Mouse (Mus musculus): Measurements from ENCODE around the gene Sult2a8. TPM values are rescaled to one million over a fixed set of nuclear protein-coding genes. Genes with fewer than 3 reads are reported as not detected.
"Not testable (repeated sequence)": the region's sequence is repeated elsewhere in the genome, so short reads cannot be mapped to it uniquely, and the experiment has no call there.

Gene Sult2a8
- total RNA-seq (2015) (not detected in 2 replicates), total RNA-seq (2017) (not detected in 2 replicates)

DNA sequence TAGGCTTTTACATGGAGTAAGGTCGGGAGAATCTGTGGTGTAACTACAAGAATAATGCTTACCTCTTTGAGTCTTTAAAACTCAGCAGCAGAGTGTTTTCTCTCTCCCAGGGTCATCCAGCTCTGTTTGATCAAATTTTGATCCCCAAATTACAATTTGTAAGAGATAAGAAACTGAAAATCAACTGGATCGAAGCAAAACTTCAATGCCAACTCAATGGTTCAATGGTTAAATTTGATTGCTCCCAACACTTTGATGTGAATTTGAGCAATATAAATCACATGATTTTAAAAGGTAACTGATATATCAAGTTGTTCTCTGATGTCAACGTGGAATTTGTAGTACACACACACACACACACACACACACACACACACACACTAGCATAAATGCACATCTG is at the start of gene Sult2a8:
TSS of gene Sult2a8 (minus strand) at position 236 of the 400 bp plus-strand sequence.
- ATAC-seq (ENCODE audit: poor library complexity, severe bottlenecking): no peak

DNA sequence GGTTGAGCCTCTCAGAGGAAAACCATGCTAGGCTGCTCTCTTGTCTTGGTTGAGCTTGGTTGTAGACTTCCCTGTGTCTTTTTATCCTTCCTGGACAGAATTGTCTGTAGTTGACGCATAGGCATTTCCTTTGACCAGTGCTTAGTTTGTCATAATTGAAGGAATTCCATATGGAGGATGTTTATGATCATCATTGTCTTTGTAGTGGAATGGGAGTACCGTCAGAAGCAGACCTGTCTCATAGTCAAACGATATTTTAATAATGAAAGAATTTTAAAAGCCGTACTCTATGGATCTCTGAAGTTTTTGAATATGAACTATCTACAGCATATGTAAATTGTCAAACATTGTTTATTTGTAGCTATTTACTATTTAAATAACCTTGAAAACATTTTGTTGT is 47.6 kb upstream of the Sult2a8 start, which contains the start of gene Sult2a7:
TSS of gene Sult2a7 (minus strand) at position 101 of the 400 bp plus-strand sequence.
- no peak for ATAC-seq (ENCODE audit: poor library complexity, severe bottlenecking)

DNA sequence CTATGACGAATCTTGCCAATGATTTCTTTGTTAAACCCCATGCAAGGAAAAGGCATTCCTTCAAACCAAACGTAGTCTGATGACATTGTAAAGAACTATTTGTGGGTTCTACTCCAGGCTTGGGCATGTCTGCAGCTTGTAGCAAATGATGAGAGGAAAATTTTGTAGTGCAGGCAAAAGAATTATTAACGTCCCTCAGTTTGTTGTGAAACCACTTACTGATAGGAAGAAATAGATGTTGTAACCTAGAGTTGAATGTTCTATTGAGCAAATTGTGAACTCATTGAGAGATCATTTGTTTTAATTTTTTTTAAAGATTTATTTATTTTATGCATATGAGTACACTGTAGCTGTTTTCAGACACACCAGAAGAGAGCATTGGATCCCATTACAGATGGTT is 46.3 kb upstream of the Sult2a8 start:
- ATAC-seq (ENCODE audit: poor library complexity, severe bottlenecking): no peak

DNA sequence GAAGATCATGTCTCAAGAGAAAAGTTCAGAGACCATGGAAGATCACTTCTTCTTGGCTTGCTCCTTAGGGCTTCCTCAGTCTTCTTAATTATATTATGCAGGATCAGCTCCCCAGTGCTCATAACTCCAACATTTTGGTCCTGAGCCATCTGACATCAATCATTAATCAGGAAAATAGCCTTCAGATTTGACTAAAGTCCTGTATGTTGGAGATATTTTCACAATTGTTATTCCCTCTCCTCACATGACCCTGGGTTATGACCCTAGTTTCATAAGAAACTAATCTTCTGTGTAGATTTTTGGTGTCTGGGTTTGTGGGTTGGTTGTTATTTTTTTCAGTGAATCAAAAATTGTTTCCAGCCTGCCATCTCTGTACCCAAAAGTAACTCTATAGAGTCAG is 7.0 kb downstream of the Sult2a8 start:
- ATAC-seq (ENCODE audit: poor library complexity, severe bottlenecking): no peak

DNA sequence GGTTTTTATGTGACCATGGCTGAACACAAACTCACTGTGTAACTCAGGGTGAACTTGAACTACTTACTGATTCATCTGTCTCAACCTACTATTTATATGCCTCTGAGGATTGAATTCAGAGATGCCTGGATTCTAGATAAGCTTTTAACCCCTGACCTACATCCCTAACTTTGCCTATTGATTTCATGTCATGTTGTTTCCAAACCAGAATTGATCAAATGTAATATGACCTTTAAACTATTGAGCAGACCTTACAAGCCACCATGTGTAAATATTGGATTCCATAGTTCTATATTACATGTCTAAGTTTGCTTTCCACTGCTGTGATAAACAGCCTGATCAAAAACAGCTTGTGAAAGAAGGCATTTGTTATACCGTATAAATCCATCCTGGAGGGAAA is 8.1 kb downstream of the Sult2a8 start:
- ATAC-seq (ENCODE audit: poor library complexity, severe bottlenecking): no peak

DNA sequence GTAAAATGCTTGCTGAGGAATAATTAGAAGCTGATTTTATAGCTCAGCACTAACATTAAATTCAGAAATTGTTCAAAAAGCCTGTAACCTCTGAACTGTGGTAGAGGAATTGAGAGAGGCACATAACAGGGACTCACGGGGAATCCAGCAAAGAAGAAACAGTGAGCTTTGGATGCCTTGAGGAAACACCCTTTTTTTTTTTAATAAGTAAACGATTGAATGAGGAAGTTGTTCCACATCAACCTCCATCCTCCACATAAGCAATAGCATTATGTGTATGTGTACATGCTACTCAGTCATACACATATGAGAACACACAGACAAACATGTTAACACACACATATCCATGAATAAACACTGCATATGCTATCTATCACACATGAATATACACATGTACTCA is 8.5 kb downstream of the Sult2a8 start:
- ATAC-seq (ENCODE audit: poor library complexity, severe bottlenecking): no peak

DNA sequence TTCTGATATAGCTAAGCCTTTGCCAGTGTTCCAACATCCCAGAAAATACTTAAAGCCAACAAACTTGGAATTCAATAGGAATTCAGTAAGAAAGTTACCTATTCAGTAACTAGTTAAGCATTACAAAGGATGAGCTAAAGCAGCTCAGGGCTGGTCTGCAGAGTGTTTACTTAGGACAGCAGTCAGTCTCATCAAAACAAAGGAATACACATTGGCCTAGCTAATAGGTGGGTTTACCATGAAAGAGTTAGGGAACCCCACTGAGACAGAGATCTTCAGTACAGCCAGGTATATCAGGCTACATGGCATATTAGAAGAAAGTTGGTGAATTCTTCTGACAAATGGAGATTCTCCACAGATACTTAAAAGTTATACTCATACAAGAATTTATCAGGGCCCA is 47.2 kb downstream of the Sult2a8 start:
- not testable (repeated sequence) for ATAC-seq (ENCODE audit: poor library complexity, severe bottlenecking)

DNA sequence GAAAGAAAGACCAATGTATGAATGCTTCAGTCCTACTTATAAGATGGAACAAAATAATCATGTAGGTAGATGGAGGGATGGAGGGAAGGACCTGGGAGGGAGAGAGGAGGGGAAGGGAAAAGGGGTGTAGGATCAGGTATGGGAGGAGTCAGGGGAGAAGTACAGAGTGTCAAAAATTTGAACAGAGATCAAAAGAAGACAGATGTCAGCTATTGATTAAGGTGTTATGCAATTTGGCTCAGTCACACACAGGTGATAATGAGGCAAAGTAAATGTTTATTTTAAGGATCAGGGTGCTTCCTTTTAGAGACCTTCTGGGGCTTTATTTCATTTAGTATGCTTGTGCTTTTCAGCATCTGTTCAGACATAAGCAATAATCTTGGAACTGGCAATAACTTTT is 50.1 kb downstream of the Sult2a8 start:
- ATAC-seq (ENCODE audit: poor library complexity, severe bottlenecking): no peak

Other genes with a start within 250 kb of the Sult2a8 start
- not detected in 2 replicates for gene Sult2a6, start 191.9 kb downstream of the Sult2a8 start, total RNA-seq (2015)
- gene Sult2a6, start 191.9 kb downstream of the Sult2a8 start, total RNA-seq (2017): not detected in 2 replicates
- gene Obox8, start 113.2 kb downstream of the Sult2a8 start, total RNA-seq (2015): not detected in 2 replicates
- gene Obox8, start 113.2 kb downstream of the Sult2a8 start, total RNA-seq (2017): not detected in 2 replicates
- gene Sult2a7, start 47.5 kb upstream of the Sult2a8 start, total RNA-seq (2015): not detected in 2 replicates
- not detected in 2 replicates for gene Sult2a7, start 47.5 kb upstream of the Sult2a8 start, total RNA-seq (2017)
- not detected in 2 replicates for gene Vmn1r90, start 116.7 kb upstream of the Sult2a8 start, total RNA-seq (2015)
- gene Vmn1r90, start 116.7 kb upstream of the Sult2a8 start, total RNA-seq (2017): not detected in 2 replicates
- gene Obox7, start 212.7 kb upstream of the Sult2a8 start, total RNA-seq (2015): not detected in 2 replicates
- not detected in 2 replicates for gene Obox7, start 212.7 kb upstream of the Sult2a8 start, total RNA-seq (2017)